Mouse (Mus musculus) thymus, adult 2 months (tissue): ENCODE results near the gene Ccser1. TPM values are rescaled to one million over a fixed set of nuclear protein-coding genes. Genes with fewer than 3 reads are reported as not detected.

ENCODE experiments used
- DNase-seq: peaks from one replicate; pipeline ENCODE4 v3.0.0; 2021
- H3K27ac ChIP-seq: fragments of 200-500 bp; 2 replicates; pipeline ENCODE4 v1.5.1; 2012; ENCODE audit warnings: low read length, control low read depth; ENCODE audit not compliant: control insufficient read depth, insufficient read depth
- H3K27me3 ChIP-seq: fragments of 200-500 bp; 2 replicates; pipeline ENCODE4 v1.6.1; 2012; ENCODE audit warnings: mild to moderate bottlenecking, low read length, moderate library complexity, mixed read lengths; ENCODE audit not compliant: control insufficient read depth, insufficient read depth
- H3K36me3 ChIP-seq: fragments of 200-500 bp; 2 replicates; pipeline ENCODE4 v1.6.1; 2012; ENCODE audit warnings: mild to moderate bottlenecking, low read length, moderate library complexity; ENCODE audit not compliant: control insufficient read depth, insufficient read depth
- H3K4me1 ChIP-seq: fragments of 200-500 bp; replicated peaks from 2 replicates; pipeline ENCODE4 v1.6.1; 2012; ENCODE audit warnings: low read length; ENCODE audit not compliant: control insufficient read depth, insufficient read depth
- H3K4me3 ChIP-seq: fragments of 200-500 bp; 2 replicates; pipeline ENCODE4 v1.5.1; 2012; ENCODE audit warnings: mild to moderate bottlenecking, low read length, control low read depth, moderate library complexity; ENCODE audit not compliant: control insufficient read depth, insufficient read depth
- CTCF ChIP-seq: fragments of 200-500 bp; IDR thresholded peaks from 2 replicates; pipeline ENCODE4 v1.5.1; 2012; ENCODE audit warnings: mild to moderate bottlenecking, control low read depth, low read length, moderate library complexity, borderline replicate concordance; ENCODE audit not compliant: control insufficient read depth, poor library complexity, insufficient read depth; ENCODE audit errors: extremely low read depth
- POLR2A ChIP-seq: fragments of 200-500 bp; IDR thresholded peaks from 2 replicates; pipeline ENCODE4 v1.6.1; 2012; ENCODE audit warnings: mild to moderate bottlenecking, low read length, control low read depth, moderate library complexity; ENCODE audit not compliant: control insufficient read depth, poor library complexity, insufficient read depth; ENCODE audit errors: extremely low read depth
- whole genome bisulfite sequencing: fragments of 180-500 bp; shearing (Covaris S2); methylation state at CpG from one replicate; pipeline ENCODE4 v1.1.7; 2018; 5-methylcytosine and 5-hydroxymethylcytosine counted together
- polyA plus RNA-seq: library from polyadenylated mRNA; depleted of rRNA; stranded (reverse); fragments of >200 nt; gene quantifications from 2 replicates; pipeline ENCODE4 v1.2.3, GENCODE M21; 2012

Gene Ccser1
- polyA plus RNA-seq, 1 experiment: 1.6 TPM

GRCm38 (mm10) chr6:61216514-61216913 lies 36.4 kb downstream of the Ccser1 start:
- Histone ChIP-seq H3K4me1 (no peaks in the 10 kb centered on the region), H3K4me3 (no peak overlapping the region), H3K27ac (no peak overlapping the region), H3K36me3 (no peaks in the 10 kb centered on the region), H3K27me3 (no peaks in the 10 kb centered on the region)
- no peak for TF ChIP-seq CTCF
- no peak for TF ChIP-seq POLR2A
- WGBS: 93% methylated on average over 1 of the region's 1 CpGs
- no peak for DNase-seq

DNA sequence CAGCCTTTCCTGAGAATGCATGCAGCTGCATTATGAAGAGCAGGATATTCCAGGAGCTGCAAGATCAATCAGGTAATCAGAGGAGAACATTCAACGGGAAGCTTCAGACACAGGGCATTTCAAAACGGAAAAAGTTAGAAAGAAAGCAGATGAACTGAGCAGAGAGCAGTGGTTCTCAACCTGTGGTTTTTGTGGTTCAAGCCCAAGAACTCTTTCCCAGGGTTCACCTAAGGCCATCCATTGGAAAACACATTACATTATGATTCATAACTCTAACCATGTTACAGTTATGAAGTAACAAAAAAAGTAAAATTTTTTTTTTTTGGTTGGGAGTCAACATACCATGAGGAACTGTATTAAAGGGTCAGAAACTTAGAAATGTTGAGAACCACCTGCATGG lies 37.6 kb downstream of the Ccser1 start:
- TF ChIP-seq CTCF (no peak), POLR2A (no peak)
- Histone ChIP-seq H3K27ac (no peak overlapping the region), H3K4me3 (no peak overlapping the region), H3K4me1 (no peaks in the 10 kb centered on the region), H3K36me3 (no peaks in the 10 kb centered on the region), H3K27me3 (no peaks in the 10 kb centered on the region)
- no peak for DNase-seq
- whole genome bisulfite sequencing: 5% methylated on average over 2 of the region's 2 CpGs

GRCm38 (mm10) chr6:61223563-61223962 lies 43.4 kb downstream of the Ccser1 start:
- no peak for DNase-seq
- TF ChIP-seq POLR2A (no peak), CTCF (no peak)
- H3K27ac ChIP-seq: no peak overlapping the region
- H3K27me3 ChIP-seq: no peaks in the 10 kb centered on the region
- 95% methylated on average over 2 of the region's 2 CpGs for WGBS
- no peaks in the 10 kb centered on the region for H3K4me1 ChIP-seq
- no peaks in the 10 kb centered on the region for H3K36me3 ChIP-seq
- no peak overlapping the region for H3K4me3 ChIP-seq

DNA sequence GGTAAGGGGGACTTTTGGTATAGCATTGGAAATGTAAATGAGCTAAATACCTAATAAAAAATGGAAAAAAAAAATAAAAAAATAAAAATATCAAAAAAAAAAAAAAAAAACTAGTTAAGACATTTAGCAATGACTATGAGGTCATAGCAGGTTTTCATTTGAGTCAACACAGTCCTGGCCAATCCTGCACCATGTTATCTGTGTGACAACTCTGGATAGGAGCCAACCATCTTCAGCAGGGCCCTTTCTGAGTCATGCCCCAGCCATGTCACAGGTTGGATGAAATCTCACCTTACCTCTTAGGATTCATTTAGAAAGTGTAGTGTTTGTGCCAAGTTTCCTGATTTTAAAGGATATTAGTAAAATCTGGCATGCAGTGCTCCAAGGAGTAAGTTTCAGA lies 45.2 kb downstream of the Ccser1 start:
- H3K4me1 ChIP-seq: no peaks in the 10 kb centered on the region
- DNase-seq: no peak

DNA sequence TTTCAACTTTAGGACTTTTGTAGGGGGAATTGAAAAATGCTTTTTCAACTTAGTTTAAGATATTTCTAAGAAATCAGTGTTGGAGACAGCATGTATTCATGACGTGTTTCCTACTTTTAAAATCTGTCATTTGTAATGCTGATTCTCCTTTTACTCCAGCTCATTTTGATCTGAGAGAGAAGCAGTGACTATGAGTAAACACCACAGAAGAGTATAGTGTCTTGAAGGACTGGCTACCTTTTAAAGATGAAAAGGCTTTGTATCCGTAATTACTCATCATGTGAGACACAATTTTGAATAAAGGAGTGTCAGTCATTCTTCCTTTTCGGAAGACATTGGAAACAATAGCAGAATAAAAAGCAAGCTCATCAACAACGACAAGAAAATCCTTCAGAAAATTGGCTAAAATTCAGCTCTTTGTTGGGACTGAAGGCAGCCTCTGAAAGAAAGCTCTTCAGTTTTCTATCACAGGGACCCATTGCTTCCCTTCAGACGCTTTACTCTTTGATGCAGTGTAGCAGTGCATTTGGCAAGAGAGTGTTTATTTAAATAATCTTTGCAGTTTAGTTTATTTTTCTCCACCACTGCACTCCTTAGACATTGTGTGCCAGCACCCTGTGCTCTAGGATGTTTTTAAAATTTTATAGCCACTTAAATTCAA lies 50.1 kb downstream of the Ccser1 start:
- TF ChIP-seq CTCF: no peak
- no peak for TF ChIP-seq POLR2A
- no peak for DNase-seq
- WGBS: 84% methylated on average over 5 of the region's 5 CpGs

More for the DNA sequence above, 45.2 kb downstream of the Ccser1 start:
- Histone ChIP-seq H3K27ac (no peak overlapping the region), H3K4me3 (no peak overlapping the region), H3K36me3 (no peaks in the 10 kb centered on the region), H3K27me3 (no peaks in the 10 kb centered on the region)
- no peak for TF ChIP-seq POLR2A
- no peak for TF ChIP-seq CTCF

GRCm38 (mm10) chr6:61233060-61233459 lies 52.9 kb downstream of the Ccser1 start:
- 87% methylated on average over 5 of the region's 5 CpGs for WGBS
- Histone ChIP-seq H3K27me3 (no peaks in the 10 kb centered on the region), H3K4me3 (no peak overlapping the region)

More for the DNA sequence above, 50.1 kb downstream of the Ccser1 start:
- Histone ChIP-seq H3K4me3 (no peak overlapping the region), H3K36me3 (no peaks in the 10 kb centered on the region), H3K27ac (no peak overlapping the region), H3K4me1 (no peaks in the 10 kb centered on the region), H3K27me3 (no peaks in the 10 kb centered on the region)

DNA sequence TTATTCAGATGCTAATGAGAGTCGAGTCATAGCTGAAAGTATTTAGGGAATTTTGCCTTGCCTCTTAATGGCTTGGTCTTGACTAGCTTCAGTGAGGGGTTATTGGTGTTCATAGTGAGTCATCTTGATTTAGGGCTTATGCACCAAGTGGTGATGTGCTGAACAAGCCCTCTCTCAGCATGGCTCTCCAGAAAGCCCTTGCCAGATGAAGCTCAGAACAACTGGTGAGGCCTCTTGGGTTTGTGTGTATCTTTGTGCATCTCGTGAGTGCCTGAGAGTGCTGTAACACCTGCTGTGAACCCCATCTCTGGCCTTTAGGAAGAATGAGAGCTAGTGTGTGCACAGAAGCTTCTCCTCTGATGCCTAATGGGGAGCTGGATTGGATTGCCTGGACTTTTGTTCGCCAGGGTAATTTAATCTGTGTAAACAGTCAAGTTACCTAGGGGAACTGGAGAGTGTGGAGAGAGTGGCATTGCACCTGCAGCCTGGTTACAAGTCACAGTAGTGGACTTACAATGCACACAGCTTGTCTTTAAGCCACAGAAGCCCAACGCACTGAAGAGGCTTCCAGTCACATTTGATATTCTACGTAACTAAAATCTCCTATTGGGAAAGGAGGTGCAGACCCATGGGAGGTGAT lies 53.5 kb downstream of the Ccser1 start:
- no peak for DNase-seq
- 88% methylated on average over 5 of the region's 5 CpGs for WGBS

More at GRCm38 (mm10) chr6:61233060-61233459, 52.9 kb downstream of the Ccser1 start:
- Histone ChIP-seq H3K4me1 (no peaks in the 10 kb centered on the region), H3K27ac (no peak overlapping the region), H3K36me3 (no peaks in the 10 kb centered on the region)
- DNase-seq: no peak
- TF ChIP-seq CTCF: no peak
- TF ChIP-seq POLR2A: no peak

More for the DNA sequence above, 53.5 kb downstream of the Ccser1 start:
- no peak overlapping the region for H3K4me3 ChIP-seq
- no peak overlapping the region for H3K27ac ChIP-seq
- H3K36me3 ChIP-seq: no peaks in the 10 kb centered on the region
- H3K27me3 ChIP-seq: no peaks in the 10 kb centered on the region
- no peaks in the 10 kb centered on the region for H3K4me1 ChIP-seq
- no peak for TF ChIP-seq CTCF
- TF ChIP-seq POLR2A: no peak
